Mouse (Mus musculus) CD4-positive helper T cell, adult 2 months (primary cell): Measurements from ENCODE around the gene Mcl1.
"Not testable (repeated sequence)": the region's sequence is repeated elsewhere in the genome, so short reads cannot be mapped to it uniquely, and the experiment has no call there.

ENCODE experiments used
- DNase-seq: peaks from one replicate; pipeline ENCODE4 v3.0.0-alpha.2; 2012; ENCODE audit warnings: low read depth, missing footprints, low spot score

Gene Mcl1

DNA sequence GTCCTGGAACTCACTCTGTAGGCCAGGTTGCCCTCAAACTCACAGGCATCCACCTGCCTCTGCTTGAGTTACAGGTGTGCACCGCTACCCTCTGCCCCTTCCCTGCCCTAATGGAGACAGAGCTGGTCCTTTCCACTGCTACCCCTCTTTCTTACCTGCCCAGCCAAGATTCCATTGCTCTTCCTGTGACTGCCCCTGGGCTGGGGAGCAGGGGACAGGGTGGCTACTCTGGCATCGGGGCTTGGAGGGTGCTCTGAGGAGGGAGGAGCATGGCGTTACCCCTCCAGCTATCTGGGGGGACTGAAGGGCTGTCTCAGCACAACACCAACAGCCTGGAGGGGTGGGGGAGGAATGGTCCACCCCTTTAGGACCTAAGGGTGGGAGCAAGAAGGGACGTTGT is 26.7 kb downstream of the Mcl1 start:
- no peak for DNase-seq

DNA sequence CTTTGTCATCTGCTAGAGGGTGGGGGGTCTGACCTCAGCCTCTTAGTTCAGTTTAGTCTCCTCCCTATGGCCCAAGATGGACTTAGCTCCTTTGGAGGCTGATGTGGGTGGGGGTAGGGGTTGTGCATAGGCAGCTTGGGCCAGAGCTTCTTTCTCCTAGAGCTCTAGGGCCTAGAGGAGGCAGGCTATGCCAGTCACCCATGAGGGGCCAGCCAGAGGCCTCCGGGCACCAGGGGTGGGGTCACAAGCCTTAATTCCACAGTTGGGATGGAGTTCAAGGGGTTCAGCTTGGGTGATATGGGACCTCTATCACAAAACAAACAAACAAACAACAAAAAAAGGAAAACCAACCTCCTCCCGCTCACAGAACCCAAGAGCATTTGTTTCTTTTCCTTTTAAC is 27.1 kb downstream of the Mcl1 start:
- no peak for DNase-seq

DNA sequence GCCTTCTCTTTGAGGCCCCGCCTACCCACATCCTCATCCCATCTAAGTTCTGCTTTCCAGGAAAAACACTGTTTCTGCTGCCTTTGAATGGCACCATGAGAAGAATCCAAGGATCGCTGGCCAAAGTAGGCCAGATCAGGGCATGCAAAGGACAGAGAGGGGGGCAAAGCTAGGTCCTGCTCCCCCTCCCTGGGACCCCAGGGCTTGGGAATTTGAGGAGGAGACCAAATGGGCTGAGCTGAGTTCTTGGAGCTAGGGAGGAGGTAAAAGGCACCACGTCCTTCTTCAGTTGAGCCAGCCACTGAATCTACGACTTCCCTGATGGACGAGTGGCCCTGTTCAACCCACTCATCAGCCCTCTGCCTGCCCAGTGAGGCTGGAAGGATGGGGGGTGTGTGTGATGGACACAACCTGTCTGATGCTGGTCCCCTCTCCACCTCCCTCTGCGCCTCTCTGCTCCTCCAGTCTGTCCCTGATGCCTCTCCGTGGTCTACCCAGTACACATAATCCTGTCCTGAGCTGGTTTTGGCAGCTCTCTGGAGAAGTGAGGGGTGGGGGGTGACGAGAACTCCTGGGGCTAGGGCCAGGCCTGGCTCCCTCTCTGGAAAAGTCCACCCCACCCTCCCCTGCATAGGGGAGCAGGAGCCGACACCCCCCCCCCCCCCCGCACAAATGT is 28.0 kb downstream of the Mcl1 start:
- no peak for DNase-seq

DNA sequence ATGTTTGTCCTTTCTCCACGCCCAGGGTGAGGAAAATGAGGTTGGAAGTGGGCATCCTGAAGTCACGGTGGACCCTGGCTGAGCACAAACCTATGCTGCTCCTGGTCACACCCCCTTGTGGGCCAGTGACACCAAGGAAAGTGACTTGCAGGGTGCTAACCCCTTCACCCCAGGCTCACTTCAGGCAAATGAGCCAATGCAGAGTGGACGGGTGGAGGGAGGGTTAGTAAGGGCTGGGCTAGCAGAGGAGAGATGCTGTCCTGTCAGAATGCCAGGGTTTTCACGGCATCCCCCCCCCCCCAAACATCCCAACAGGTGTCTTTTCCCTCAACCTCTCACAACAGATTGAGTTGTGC is 28.6 kb downstream of the Mcl1 start:
- no peak for DNase-seq

DNA sequence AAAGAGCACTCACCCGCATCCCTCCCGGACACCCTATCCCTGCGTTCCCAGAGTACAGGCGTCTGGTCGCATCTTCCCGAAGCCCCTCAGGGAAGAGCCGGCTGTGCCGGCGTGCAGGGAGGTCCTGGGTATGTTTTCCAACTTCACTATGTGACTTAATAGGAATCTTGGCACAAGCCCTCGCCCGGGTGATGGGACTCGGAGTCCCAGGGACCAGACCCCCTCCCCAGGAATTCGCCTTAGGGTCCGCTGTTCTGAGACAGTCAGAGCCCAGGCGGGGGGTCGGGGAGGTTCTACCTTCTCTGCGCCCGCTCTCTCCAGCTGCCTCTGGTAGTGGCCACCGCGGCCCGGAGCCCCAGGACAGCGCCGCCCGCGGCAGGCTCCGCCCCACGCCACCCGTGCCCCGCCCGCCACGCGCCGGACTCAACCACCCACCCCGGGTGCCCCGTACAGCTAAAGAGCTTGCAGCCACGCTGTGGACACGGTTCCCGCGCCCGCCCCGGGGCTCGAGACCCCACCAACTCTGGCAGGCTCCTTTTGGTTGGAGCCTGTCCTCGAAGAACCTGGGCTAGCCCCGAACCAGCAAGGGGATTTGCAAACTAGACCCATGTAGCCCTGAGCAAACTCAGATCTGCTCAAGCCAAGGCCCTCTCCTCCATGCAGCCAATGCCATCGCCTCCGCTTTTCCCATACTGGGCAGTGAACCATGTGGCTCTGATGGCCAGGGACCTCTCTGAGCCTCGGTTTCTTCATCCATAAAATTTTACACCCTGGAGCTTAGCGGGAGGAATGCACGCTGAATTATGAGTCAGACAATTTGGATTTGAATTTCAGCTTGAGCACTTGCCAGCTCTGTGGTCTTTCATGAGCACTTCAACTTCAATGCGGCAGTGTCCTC is 29.2 kb downstream of the Mcl1 start, which contains the start of gene Adamtsl4:
Gene Adamtsl4, minus strand, starts transcription at position 394 of the 898 bp plus-strand sequence.
- DNase-seq: peak; percentile 49

DNA sequence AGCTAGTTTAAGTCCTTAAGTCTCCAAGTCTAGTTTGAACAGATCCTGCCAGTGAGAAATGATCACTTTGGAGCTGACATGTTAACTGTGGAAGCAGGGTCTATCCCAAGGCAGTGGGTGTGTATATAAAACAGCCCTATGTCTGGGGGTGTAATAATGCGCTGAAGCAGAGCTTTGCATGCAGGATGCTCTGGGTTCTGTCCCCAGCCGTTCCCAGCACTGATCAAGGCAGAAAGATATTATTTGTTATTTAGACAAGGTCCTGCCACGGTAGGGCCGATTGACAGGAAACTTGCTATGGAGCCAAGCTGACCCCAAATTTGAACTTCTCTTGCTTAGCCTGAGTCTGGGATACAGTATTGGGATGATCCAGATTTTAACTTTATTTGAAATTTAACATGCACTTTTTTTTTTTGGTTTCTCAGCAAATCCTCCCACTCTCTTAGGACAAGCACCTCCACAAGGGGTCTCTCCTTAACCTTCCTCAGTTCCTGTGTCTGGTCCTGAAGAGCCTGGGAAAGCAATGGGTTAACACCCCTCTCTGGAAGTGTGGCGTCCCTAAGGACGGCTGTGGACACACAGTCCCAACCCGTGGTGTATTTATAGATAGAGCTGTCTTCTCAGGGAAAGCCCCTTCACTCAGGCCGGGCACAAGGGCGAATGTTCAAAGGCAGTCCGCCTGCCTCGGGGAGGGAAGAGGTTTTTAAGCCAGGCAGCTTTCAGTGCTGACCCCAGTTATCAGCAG is 30.8 kb downstream of the Mcl1 start:
- no peak for DNase-seq

DNA sequence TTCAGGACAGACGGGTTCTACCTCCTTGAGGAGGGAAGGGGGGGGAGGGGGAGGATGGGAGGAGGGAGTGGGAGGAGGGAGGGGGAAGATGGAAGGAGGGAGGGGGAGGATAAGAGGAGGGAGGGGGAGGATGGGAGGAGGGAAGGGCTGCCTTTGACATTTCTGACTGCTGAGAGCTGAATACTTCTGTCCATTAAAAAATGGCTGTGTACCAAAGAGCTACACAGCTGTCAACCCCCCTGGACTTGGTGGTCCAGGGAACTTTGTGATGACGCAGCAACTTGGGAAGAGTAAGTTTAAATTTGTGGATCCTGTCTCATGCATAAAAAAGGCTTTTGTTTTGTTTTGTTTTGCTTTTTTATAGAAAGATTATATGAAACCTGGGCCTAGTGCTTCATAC is 31.4 kb downstream of the Mcl1 start:
- DNase-seq: no peak

DNA sequence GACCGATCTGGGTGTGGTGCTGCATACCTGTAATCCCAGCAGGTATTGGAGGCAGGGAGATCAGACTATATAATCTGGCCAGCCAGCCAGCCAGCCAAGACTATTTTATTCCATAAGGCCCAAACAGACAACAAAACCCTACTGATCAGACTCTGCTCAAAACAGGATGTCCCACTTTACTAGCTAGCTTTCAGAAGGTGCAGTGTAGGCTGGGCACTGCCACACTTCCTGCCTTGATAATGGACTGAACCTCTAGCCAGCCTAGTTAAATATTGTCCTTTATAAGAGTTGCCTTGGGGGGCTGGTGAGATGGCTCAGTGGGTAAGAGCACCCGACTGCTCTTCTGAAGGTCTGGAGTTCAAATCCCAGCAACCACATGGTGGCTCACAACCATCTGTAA is 32.0 kb downstream of the Mcl1 start:
- DNase-seq: not testable (repeated sequence)

DNA sequence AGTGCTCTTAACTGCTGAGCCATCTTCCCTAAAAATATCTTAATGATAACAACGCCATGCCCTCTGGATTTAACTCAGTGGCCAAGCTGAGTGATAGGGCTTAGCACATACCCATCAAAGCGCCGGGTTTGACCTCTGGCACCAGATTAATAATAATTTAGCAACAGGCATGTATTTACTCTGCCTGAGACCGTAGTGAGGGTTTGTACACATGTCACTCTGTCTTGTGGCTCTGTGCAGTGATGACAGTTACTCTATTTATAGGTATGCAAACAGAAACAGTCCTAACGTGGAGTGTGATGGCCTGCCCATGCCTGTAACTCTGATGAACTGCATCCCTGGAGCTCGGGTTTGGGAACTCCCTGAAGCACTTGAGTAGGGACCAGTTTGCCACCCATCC is 34.1 kb downstream of the Mcl1 start:
- no peak for DNase-seq

DNA sequence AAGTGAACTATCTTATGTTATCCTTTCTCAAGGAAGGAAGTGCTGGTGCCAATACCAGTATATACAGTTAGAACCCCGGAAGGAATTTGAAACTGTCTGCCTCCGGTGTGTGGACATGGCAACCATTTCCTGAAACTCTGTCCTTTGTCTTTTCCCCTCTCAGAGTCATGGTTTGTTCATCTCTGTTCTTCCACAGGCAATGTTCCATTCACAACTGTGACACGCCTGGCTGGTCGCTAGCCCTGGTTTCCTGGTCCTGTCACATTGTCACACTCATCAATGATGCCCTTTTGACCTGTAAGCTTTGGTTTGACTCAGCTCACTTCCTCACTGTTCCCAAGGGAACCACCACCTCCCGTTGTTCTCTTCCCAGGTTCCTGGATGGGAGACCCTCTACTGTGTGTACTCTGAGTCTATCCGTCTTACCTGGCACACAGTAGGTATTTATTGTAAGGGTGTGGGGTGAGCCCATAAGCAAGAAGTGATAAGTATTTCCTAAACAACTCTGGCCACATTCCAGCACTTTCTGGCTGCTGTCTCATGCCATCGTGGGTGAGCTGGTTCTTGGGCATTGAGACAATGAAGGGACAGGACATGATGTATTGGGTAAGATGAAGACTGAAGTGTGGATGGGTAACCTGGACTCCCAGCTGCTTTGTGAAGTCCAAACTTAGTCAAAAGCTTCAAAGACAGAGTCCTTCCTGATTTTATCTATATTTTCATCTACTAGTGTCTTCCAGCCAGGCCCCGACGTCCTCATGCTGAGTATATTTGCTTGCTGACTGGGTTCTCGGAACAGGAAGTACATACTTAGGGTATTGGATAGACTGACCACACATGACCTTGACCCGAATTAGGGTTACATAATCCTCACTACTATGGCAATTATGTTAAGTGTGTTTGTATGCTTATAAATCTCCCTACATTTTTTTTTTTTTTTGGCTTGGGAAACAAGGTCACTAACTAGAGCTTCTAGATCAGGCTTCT is 35.5 kb downstream of the Mcl1 start:
- no peak for DNase-seq

DNA sequence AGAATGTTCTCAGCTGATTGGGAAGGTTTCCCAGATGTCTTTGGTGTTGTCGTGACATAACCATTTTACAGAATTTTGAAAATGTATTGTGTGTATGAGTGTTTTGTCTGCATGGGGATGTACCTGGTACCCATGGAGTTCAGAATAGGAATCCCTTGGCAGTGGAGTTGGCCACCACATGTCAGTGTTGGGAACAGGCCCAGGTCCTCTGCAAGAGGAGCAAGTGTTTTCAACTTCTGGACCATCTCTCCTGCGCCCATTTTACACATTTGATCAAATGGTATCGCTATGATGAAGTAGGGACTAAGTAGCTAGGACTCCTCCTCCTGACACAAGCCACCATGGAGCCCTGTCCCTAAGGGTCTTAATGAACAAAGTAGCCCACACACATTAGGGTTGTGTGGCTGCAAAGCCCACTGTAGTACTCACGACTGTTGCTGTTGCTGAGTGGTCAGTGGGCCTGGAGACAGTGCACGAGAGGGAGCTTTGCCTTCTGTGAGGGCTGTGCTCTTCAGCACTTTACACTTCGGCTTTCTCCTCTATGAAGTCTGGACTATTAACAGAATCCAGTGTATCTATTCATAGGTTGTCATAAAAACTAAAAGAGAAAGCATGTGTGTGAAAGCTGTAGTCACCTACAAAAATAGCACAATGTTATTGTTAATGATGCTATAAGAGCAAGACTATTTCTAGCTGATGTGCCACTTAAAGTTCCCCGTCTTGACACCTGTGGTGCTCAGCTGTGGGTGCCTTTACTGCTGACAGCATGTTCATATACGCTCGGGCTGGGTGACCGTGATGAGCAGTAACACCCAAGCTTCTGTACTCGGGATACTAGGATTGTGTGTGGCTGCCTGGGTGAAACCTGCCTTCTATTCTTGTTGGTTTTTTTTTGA is 36.5 kb downstream of the Mcl1 start:
- no peak for DNase-seq

DNA sequence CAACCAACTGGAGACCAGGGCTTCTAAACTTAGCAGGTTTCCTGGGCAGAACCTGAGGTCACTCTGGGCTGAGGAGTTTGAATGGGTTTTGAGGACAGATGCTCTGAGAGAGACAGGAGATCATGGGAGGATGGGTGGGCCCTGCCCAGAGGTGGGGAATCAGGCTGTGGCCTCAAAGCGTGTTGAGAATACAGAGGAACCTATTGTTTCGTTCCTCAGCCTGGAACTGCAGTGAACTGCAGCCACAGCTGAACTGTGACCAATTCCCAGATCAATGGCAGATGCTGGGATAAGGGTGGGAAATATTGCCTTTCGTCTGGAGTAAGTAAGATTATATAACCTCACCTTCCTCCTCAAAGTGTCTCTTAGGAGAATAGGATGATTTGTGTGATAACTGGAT is 37.2 kb downstream of the Mcl1 start:
- DNase-seq: no peak

DNA sequence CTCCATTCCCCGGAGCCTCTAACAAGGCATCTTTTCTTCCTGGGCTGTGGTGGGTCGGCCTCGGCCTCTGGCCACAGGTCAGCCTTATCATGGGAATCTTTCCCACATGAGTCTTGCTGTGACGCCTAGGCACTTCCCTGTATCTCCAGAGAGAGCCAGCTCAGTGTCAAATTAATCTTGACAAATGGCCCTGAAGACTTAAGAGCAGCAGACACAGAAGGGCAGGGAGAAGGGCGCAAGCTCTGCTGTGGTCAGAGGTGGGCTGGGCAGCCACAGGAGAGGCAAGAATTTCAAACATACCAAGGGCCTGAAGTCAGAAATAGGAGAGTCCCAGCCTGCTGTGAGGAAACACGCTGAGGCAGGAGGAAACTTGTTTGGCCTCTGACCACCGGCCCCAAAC is 37.8 kb downstream of the Mcl1 start:
- no peak for DNase-seq

DNA sequence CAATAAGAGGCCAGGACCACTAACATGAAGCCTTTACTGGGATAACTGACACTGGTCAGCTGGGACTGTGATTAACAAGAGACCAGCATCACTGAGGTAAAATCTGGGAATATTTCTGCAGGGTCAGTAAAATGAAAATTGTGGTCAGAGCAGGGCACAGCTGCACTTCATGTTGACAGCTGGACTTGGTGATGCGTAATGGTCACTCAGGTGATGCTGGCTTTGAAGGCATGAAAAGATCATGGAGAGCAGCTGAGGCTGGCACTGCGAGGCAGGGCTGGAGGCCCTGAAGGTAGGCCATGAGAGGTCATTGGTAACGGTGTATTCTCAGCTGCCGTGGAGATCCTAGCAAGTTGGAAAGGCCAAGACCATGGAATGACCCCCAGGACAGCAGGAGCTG is 39.7 kb downstream of the Mcl1 start:
- no peak for DNase-seq

DNA sequence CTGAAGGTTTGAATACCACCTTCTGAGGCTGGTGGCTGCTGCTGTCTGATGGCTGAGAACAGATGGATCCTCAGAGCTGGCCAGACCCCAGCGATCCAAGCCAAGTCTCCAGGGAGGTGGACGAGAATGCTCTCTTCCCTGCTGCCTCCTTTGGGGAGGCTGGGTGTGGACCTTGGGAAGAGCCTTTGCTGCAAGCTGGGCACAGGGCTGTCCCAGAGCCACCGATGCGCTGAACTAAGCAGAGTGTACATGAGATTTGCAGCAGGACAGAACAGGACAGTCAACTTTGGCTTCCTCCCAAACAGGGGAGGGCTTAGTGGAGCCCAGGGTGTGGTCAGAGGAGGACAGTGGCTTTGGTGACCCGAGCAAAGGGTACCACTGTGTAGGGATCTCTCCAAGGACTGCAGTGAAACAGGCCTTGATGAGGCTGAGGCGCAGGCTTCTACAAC is 41.7 kb downstream of the Mcl1 start:
- DNase-seq: no peak

DNA sequence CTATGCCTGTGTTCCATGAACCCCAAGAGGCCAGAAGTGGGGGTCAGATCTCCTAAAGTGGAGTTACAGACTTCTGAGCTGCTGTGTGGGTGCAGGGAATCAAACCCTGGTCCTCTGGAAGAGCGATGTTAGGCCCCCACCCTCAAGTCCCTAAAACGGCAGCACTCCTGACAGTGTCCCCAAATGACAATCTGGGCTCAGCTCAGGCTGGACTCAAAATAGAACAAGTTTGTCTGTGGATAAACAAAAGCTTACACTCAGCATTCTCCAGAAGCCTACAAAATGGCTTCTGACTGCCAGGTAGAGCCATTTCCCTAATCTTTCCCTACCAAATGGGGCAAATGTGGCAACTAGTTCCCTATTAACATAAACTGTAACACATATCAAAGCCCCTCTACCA is 42.5 kb downstream of the Mcl1 start:
- no peak for DNase-seq

DNA sequence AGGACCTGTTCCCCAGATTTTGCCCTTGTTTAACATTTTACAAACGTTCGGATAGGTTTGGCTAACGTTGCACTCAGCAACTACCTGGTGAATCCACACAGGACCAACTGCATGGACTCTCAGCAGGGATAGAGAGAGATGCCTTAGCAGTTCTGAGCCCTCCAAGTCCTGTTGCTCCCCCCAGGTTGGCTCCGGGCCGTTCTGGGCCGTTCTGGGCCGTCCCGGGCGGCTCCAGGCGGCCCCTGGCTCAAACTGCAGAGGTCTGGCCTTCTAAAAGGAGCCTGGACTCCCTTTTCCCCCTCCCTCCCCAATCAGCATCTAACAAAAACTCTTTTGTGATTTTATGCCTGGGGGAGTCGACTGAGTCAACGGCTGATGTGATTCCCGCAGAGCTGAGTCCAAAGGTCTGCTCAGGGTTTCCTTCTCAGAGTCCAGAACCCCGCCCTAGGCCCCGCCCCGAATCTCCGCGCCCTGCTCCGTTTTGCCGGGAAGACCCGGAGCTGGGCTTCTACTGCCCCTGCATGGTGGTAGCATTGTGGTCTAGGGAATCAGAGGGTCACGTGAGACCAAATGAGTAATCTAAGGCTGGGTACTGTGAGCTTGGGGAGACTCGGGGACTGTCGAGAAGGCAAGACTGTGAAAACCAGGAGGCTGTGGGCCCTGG is 43.4 kb downstream of the Mcl1 start:
- DNase-seq: no peak

DNA sequence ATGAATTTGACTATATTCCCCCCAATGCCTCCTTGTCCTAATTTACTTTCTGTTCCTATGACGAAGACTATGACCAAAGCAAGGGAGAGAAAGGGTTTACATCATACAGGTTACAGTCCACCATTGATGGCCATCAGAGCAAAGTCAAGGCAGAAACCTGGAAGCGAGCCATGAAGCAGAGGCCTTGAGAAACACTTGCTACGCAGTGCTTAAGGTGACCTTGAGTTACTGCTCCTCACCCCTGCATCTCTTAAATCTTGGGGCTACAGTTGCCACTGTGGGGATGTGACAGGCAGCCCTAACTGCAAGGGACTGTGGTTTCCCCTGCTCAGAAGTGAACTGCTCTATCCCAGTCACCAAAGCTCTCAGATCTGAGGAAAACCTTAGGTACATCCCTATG is 44.7 kb downstream of the Mcl1 start:
- DNase-seq: no peak

DNA sequence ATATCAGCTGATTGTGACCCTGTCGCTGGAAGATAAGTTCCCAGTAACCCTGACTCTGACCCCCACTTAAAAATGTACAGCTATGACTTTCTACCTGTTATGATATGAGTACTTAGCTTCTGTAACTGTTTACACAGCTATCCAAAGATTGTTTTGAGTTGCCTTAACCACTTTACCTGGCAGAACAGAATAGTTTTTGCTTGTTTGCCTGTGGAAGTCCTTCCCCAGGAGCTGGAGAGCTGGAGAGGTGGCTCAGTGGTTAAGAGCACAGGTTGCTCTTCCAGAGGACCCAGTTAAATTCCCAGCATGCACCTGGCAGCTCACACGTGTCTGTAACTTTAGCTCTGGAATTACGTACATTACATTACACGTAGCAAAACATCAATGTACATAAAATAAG is 46.0 kb downstream of the Mcl1 start:
- no peak for DNase-seq

DNA sequence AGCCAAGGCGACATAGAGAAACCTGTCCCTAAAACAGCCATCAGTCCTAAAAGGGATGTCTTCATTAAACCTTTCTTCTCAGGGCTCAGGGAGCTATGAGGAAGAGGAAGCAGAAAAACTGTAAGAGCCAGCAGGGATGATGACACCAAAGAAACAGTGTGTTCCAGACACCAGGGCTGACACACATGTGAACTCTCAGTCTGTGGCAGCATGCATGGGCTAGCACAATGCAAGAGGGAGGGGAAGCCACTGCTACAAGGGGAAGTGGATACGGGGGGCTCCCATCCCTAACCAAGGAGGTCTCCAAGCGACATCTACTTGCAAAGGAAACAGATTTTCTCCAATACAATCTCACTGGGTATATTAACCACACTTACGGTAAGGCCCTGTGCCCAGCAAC is 47.7 kb downstream of the Mcl1 start:
- DNase-seq: no peak
